Mouse (Mus musculus) Patski (cell line): Measurements from ENCODE around the gene Grik2. TPM values are rescaled to one million over a fixed set of nuclear protein-coding genes. Genes with fewer than 3 reads are reported as not detected.
"Not testable (repeated sequence)": the region's sequence is repeated elsewhere in the genome, so short reads cannot be mapped to it uniquely, and the experiment has no call there.

Experiments used
- ATAC-seq: fragments of 100-300 bp; one replicate; pipeline ENCODE4 v1.8.0; 2021
- CTCF ChIA-PET: fragments of 350-600 bp; sonication (Branson Sonifier 250); formaldehyde crosslinking; loops from one replicate; lab custom pipeline; 2022; ENCODE audit warnings: inconsistent platforms; lab: Charles Lee
- POLR2A ChIA-PET: fragments of 350-600 bp; sonication (Branson Sonifier 250); formaldehyde crosslinking; loops from one replicate; lab custom pipeline; 2022; ENCODE audit warnings: antibody characterized with exemption, inconsistent platforms; lab: Charles Lee
- DNase-seq: peaks from one replicate; pipeline ENCODE4 v3.0.0-alpha.2; 2011; ENCODE audit warnings: low read depth, low spot score
- H3K27me3 ChIP-seq: fragments of 371-371 bp; one replicate; pipeline ENCODE4 v1.5.1; 2021
- CTCF ChIP-seq: fragments of 100-300 bp; IDR thresholded peaks from one replicate; pipeline ENCODE4 v1.5.1; 2021
- in situ Hi-C: fragments of 300-500 bp; cut with MboI; formaldehyde crosslinking; loops from 3 replicates; pipeline ENCODE4 v1.11.1; 2018; ENCODE audit warnings: low pct_unique_long_range_greater_than_20kb, mixed read lengths
- polyA plus RNA-seq: library from polyadenylated mRNA; unstranded; gene quantifications from one replicate; pipeline ENCODE4 v1.2.3, GENCODE M21; 2021

Grik2 gene
- polyA plus RNA-seq, 1 experiment from 2014 or later: 0.08 TPM

DNA sequence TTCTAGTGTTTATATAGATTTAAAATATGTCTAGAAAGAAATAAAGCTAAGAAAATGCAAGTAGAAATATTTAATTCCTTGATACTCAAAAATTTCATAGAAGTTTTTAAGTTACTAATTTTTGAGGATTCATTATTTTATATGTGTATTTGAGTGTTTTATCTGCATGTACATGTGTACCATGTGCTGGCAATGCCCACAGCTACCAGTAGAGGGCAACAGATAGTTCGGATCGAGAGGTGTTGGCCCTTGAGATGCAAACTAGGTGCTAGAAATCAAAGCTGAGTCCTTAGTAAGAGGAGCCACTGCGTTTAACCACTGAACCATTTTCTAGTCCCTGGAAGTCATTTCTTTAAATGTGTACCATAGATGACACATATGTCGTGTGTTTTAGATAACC is 307.1 kb downstream of the Grik2 start:
- ATAC-seq (no peak), DNase-seq (no peak)
- POLR2A ChIA-PET: no interaction called here
- TF ChIP-seq CTCF: peak; percentile 50
- CTCF ChIA-PET: interaction anchor here (2.0 kb wide), 1 partner anchor 12 kb away, joined by 4 read pairs; no protein-coding TSS in a partner anchor
- in situ Hi-C loops: no loop called here
- no peaks in the 10 kb centered on the region for H3K27me3 ChIP-seq

DNA sequence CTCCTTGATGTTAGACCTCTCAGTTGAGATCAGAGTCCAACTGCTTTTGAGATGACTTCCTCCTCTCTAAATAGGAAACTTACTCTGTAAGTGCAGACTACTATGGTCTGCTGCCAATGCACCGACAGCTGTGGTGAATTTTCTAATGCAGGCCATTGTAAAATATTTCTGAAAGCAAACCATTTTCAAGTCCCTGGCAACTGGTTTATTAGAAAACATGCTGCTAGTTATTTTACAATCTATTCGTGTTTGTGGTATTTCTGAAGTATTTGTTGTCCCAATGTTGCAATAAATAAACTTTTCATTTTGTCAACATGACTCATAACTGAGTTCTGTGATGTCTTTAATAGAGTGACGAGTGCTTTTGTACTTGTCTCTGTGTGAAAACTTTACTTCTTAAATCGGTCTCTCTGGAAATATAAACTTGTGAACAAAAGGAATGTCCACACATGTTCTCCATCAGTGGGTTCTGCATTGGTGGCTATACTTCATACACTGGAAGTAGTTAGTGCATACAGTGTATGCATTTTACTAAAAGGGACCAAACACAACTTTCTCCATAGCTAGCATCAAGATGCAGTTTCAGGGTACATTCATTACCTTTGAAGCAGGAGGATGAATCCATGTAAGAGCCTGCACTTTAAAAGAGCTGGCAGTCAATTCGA is 308.3 kb downstream of the Grik2 start:
- CTCF ChIA-PET: interaction anchor here (2.0 kb wide), 1 partner anchor 13 kb away, joined by 4 read pairs; no protein-coding TSS in a partner anchor
- H3K27me3 ChIP-seq: no peaks in the 10 kb centered on the region
- DNase-seq (no peak), ATAC-seq (no peak)
- in situ Hi-C loops: no loop called here
- no peak for TF ChIP-seq CTCF
- POLR2A ChIA-PET: no interaction called here

DNA sequence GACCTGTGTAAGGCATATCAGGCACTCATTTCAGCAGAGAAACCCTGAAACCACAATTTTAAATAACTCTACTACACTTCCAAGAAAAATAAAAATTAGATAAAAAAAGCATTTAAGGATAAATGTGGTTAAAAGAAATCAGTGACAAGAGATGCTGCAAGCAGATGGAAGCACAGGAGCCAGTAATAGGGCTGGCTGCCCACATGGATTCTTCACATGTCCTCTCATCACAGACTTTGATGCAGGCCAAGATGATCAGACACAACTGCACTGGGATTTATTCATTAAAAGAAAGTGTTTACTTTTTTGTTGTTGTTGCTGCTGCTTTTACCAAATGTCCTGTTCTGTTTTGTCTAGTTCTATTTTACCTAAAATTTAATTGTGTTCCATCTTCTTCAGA is 315.0 kb downstream of the Grik2 start:
- ATAC-seq: no peak
- no peak for TF ChIP-seq CTCF
- in situ Hi-C loops: no loop called here
- ChIA-PET POLR2A (no interaction called here), CTCF (no interaction called here)
- DNase-seq: no peak
- no peaks in the 10 kb centered on the region for H3K27me3 ChIP-seq

DNA sequence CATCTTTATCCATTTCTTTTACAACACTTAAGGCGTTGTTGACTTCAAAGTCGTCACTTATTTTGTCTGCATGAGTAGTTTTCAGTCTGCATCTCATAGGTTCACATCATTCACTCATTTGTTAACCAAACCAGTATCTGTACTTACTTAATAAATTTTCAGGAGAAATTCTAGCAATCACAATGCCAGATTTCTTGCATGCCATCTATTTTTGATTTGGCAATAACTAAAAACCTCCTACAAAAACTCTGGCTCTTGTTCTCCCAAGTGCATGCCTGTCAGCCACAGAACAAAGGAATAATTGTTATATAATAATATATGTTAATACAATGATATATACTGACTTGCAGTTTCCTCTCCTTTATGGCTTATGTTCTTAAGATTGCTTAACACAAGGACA is 331.8 kb downstream of the Grik2 start:
- TF ChIP-seq CTCF: no peak
- POLR2A ChIA-PET: no interaction called here

DNA sequence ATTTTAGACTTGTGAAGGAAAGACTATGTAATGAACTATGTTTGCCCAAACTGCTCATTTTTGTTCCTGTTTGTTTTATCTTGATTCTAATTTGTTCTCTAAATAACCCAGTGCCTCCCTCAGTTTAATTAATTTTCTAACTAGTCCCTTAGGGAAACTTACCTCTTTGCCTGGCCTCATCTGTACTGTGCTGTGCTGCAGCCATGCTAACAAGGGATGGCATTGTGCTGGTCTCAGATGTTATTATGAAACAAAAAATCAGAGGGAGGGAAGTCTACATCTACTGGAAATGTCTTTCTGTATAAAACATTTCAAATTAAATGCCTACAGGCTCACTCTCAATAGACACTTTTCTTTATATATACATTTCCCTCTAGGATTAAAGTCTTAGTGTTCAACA is 335.0 kb downstream of the Grik2 start:
- no peak for ATAC-seq
- no peaks in the 10 kb centered on the region for H3K27me3 ChIP-seq
- ChIA-PET CTCF (no interaction called here), POLR2A (no interaction called here)
- in situ Hi-C loops: no loop called here
- no peak for TF ChIP-seq CTCF
- no peak for DNase-seq

More for the DNA sequence above, 331.8 kb downstream of the Grik2 start:
- CTCF ChIA-PET: no interaction called here
- in situ Hi-C loops: no loop called here
- DNase-seq (no peak), ATAC-seq (no peak)
- H3K27me3 ChIP-seq: no peaks in the 10 kb centered on the region

DNA sequence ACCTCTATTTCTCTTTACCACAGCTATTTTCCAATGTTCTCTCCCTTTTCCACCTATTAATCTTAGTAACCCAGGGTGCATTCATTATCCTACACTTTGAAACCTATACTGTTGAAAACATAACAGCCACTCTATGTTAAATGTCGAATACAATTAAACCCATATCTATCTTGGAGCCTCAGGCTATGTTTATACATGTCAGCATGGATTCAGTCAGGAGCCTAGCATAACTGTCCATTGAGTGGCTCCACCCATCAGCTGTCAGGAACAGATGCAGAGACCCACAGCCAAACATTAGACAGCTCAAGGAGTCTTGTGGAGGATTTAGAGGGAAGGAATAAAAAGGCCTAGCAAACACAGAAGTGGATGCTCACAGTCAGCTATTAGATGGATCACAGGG is 347.2 kb downstream of the Grik2 start:
- in situ Hi-C loops: no loop called here
- no peaks in the 10 kb centered on the region for H3K27me3 ChIP-seq
- ChIA-PET POLR2A (no interaction called here), CTCF (no interaction called here)
- no peak for ATAC-seq
- no peak for DNase-seq
- no peak for TF ChIP-seq CTCF

DNA sequence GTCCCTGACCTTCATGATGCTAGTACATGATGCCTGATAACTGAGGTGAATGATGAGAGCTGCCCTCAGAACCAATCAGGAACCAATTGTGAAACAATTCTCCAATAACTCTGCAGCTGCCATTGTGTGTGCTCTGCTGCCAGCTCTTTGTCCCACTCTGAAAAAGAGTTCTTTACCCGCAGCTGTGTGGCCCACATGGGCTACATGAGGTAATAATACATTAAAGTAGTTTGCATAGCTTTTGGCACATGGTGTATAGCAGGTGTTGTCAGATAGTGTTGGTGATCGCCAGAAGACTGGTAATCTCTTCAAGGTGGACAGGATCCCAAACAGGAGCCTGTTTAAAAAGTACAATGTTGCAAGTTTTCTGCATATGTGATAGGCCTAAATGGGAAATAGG is 351.5 kb downstream of the Grik2 start:
- ChIA-PET POLR2A (no interaction called here), CTCF (no interaction called here)
- no peak for TF ChIP-seq CTCF
- no peaks in the 10 kb centered on the region for H3K27me3 ChIP-seq
- ATAC-seq (no peak), DNase-seq (no peak)
- in situ Hi-C loops: no loop called here

DNA sequence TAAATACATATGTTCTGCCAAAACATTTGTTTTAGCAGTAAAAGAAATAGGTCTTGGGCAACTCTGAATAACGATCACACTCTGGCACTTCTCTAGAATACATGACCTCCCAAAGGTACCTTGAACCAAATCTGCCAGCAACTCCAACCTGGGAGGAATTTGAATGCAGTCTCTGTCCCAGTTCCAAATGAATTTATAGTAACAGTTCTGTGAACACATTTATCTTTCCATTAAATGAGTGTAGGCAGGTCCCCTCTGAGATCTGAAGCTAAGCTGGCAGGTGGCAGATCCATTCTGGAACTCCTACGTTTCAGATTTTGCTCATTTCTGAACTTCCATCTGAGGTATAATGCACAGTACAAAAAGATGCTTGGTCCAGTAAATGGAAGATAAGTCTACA is 352.3 kb downstream of the Grik2 start:
- no peak for TF ChIP-seq CTCF
- ChIA-PET CTCF (no interaction called here), POLR2A (no interaction called here)
- in situ Hi-C loops: no loop called here
- H3K27me3 ChIP-seq: no peaks in the 10 kb centered on the region
- no peak for DNase-seq
- ATAC-seq: no peak

DNA sequence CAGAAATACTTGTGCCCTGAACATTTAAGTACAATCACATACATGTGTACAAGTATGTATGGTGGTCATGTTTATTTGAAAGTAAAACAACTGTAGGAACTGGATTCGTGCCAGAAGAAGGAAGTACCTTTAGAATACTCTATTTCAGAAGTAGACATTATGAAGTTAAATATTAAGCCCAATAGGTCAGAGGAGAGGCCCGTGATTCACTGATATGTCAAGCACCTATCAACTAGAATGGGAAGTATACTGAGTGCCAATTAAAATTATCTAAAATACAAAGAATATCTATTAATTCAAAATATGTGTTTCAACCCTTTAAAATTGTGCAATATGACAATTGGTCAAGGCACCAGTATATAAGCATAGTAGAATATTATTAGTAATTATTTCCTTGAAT is 355.7 kb downstream of the Grik2 start:
- ATAC-seq (no peak), DNase-seq (no peak)
- in situ Hi-C loops: no loop called here
- H3K27me3 ChIP-seq: no peaks in the 10 kb centered on the region
- no peak for TF ChIP-seq CTCF
- POLR2A ChIA-PET: no interaction called here
- CTCF ChIA-PET: no interaction called here

DNA sequence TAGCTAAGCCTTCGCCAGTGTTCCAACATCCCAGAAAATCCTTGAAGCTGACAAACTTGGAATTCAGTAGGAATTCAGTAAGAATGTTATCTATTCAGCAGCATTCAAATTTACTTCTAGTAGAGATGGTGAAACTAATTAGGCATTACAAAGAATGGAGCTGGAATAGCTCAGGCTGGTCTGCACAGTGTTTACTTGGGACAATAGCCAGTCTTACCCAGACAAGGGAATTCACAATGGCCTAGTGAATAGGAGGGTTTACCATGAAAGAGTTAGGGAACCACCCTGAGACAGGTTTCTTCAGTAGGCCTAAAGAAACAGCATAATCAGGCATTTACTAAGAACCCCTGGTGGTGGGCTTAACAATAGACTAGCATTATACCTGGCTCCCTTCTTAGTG is 371.4 kb downstream of the Grik2 start:
- H3K27me3 ChIP-seq, POLR2A ChIA-PET, in situ Hi-C loops, CTCF ChIA-PET, ATAC-seq, DNase-seq: not testable (repeated sequence)

DNA sequence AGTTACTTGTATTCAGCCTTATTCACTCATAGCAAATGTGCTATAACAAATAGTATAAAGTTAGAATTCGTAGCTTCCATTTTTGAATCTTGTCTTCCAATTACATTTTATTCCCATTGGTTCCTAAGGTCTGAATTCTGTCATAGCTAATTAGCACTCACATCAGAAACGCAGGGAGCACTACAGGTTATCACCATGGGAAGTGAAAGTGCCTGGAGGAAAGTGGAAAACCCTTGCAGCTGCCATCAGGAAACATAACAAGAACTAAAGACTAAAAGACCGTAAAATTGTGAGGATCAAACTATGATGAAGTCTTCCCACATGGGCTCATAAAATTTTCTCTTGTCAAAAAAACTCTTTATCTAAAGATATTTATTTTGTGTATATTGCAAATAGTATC is 405.6 kb downstream of the Grik2 start:
- ChIA-PET CTCF (no interaction called here), POLR2A (no interaction called here)
- no peaks in the 10 kb centered on the region for H3K27me3 ChIP-seq
- TF ChIP-seq CTCF: no peak
- no peak for DNase-seq
- ATAC-seq: no peak
- in situ Hi-C loops: no loop called here

DNA sequence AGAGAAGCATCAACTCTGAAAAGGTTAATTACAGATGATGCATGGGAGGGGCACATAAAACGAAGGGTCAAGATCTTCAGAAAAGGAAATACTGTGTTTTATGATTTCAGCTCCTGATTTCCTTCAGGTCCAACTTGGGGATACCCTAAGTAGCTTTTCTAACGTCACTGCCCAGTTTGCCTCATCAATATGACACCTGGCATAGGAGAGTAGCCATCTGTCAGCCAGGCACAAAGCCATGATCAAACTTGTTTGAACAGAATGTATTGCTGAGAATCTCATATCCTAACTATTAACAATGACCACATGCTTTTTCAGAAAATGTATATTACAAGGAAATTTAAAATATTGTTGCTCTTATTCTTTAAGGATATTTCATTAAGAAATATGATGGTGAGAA is 406.7 kb downstream of the Grik2 start:
- POLR2A ChIA-PET: no interaction called here
- no peaks in the 10 kb centered on the region for H3K27me3 ChIP-seq
- DNase-seq (no peak), ATAC-seq (no peak)
- CTCF ChIA-PET: no interaction called here
- TF ChIP-seq CTCF: no peak
- in situ Hi-C loops: no loop called here
